Mouse (Mus musculus) megakaryocyte progenitor cell, adult 5-6 weeks (primary cell): ENCODE measurements around the gene Gdi2. TPM values are rescaled to one million over a fixed set of nuclear protein-coding genes. Genes with fewer than 3 reads are reported as not detected.

Source experiments
- ATAC-seq: replicated peaks from 2 replicates; pipeline ENCODE4 v1.8.0; 2016; ENCODE audit warnings: mild to moderate bottlenecking, moderate TSS enrichment, inconsistent platforms; ENCODE audit not compliant: poor library complexity
- total RNA-seq, 2 experiments: library from RNA; stranded (forward) in 1 of 2; stranded (reverse) in 1 of 2; fragments of 157-497, 149-512 nt in 1 of 2; fragments of 200-1000 nt in 1 of 2; gene quantifications; 2 replicates each; pipeline versions ENCODE4 v1.2.3 to v1.2.4; 2015 to 2017

Gene Gdi2
- total RNA-seq, 2 experiments from 2014 or later, result 469 to 612 TPM

GRCm38 (mm10) chr13:3544925-3545324 lies 7.1 kb downstream of the Gdi2 start:
- ATAC-seq, result peak; percentile 56

GRCm38 (mm10) chr13:3547410-3547809 lies 9.5 kb downstream of the Gdi2 start:
- ATAC-seq, result no peak

- ATAC-seq, result 0 out of 2 replicates have a peak, but pooled peaks have one; percentile 15
Measured at GRCm38 (mm10) chr13:3547856-3548255, 10.0 kb downstream of the Gdi2 start.

GRCm38 (mm10) chr13:3563130-3563529 lies 25.3 kb downstream of the Gdi2 start:
- peak; percentile 24; the same call in 1 of the 2 replicates for ATAC-seq

- ATAC-seq, result peak; percentile 27; the same call in 1 of the 2 replicates
Measured at GRCm38 (mm10) chr13:3563953-3564352, 26.1 kb downstream of the Gdi2 start.

GRCm38 (mm10) chr13:3590789-3591188 lies 52.9 kb downstream of the Gdi2 start:
- ATAC-seq, result peak; percentile 81

GRCm38 (mm10) chr13:3594311-3594710 lies 56.4 kb downstream of the Gdi2 start:
- no peak for ATAC-seq

- no peak for ATAC-seq
Measured at GRCm38 (mm10) chr13:3596232-3596631, 58.4 kb downstream of the Gdi2 start.

GRCm38 (mm10) chr13:3609780-3610117 lies 71.9 kb downstream of the Gdi2 start:
- no peak for ATAC-seq

- ATAC-seq, result peak; percentile 50
Measured at GRCm38 (mm10) chr13:3610118-3610794, 72.4 kb downstream of the Gdi2 start.

GRCm38 (mm10) chr13:3610795-3611438 lies 73.1 kb downstream of the Gdi2 start, which contains the start of gene Fam208b:
Gene Fam208b (minus strand): TSS chr13:3611108.
- peak; percentile 94 for ATAC-seq

Other genes starting within 250 kb of the Gdi2 start
- 42.2 and 65.3 TPM in 2 replicates for gene Fam208b, start 73.0 kb downstream of the Gdi2 start, total RNA-seq (2015)
- gene Fam208b, start 73.0 kb downstream of the Gdi2 start, total RNA-seq (2017), result 24.7 and 37.0 TPM in 2 replicates
- 4.4 and 4.7 TPM in 2 replicates for gene Asb13, start 96.0 kb downstream of the Gdi2 start, total RNA-seq (2015)
- 3.3 and 3.8 TPM in 2 replicates for gene Asb13, start 96.0 kb downstream of the Gdi2 start, total RNA-seq (2017)